Mouse (Mus musculus): Measurements from ENCODE around the gene Ankrd13d.
A peak's percentile ranks its signal among the peaks of the same experiment; 100 is the strongest.

Gene Ankrd13d

DNA sequence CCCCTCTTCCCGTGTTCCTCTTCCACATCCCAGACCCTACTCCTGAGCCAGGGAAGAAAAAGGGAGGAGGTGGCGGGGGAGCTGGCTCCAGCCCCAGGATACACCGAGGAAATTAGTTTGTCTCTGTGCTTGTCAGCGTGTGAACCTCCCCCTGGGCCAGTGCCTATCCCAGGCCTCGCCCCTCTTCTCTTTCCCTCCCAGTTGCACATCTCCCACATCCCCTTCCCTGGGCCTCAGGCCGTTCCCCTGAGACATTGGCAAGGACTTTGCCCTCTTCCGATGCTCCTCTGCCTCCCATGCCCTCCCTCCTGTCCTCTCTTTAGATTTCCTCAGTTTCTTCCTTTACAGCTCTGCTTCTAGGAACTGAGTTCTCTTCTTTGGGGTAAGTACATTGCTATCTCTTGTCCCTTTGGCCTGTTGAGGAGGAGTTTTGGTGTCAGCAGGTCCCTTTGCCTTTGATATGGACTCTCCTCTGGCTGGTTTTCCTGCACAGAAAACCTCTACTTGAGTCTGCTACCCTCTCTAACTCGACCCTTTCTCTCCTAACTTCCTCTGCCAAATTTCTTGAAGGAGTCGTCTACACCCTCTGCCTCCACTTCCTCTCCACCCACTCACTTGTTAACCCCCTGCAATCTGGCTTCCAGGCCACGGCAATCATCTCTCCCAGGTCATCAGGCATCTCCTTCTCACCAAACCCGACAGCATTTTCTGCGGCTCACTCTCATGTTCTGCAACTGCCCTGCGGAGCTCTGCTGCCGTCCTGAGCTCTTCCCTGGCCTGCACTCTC, 61.8 kb downstream of the Ankrd13d start:
- DNase-seq: peak; percentile 31

DNA sequence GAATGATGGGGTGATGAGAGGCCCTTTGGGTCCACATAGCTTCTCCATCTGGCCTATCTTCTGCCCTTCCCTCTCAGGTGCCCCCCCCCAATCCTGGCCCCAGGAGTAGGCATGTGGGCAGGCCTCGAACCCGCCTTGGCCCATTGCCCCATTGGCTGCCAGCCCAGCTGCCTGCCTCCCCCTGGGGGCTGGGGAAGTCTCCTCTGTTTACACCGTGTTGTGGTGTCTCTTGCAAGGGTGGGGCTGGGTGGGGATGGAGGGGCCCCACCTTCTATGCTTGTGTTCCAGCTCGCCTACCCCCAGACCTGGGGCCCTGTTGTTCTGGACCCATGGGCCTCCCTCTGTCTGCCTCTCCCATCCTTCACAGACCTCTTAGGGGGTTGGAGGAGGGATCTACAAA, 62.5 kb downstream of the Ankrd13d start:
- DNase-seq: peak; percentile 24
